Comparison of ENCODE assay signal across 8 mouse cellular contexts in genomic region chr17:56673647-56674416, GRCm38 (mm10). TPM values are rescaled to one million over a fixed set of nuclear protein-coding genes. Genes with fewer than 3 reads are reported as not detected.
DNase-seq lines count a peak whose midpoint lies in the region; ATAC-seq and TF ChIP-seq lines count a peak whose summit lies in the region.

No protein-coding gene starts in this region.

- H3K79me2 ChIP-seq in myocyte (ENCODE audit: control insufficient read depth, insufficient read depth): peaks cover 55% of the 10 kb centered on the region

- peak; percentile 33 for ATAC-seq in forebrain, embryonic 15.5 days (replicated peaks)
- ATAC-seq in limb, embryonic 14.5 days (ENCODE audit: low FRiP score, low read depth): peak; percentile 7
- ATAC-seq in monocyte, adult 5-6 weeks (replicated peaks; ENCODE audit: insufficient number of reproducible peaks, low FRiP score, low TSS enrichment, poor library complexity, severe bottlenecking): no peak

- peak; percentile 12 to 13 for DNase-seq in lung, adult 18-20 months
- DNase-seq in lung, postnatal 25 days (ENCODE audit: low spot score): no peak
- DNase-seq in cerebellum, adult 11 months: peak; percentile 49
- DNase-seq in limb, embryonic 14.5 days (ENCODE audit: low spot score): no peak
- no peak for DNase-seq in frontal cortex, postnatal 36 days (ENCODE audit: low spot score in 2 of 2)

- peak overlapping the region; percentile 94 for H3K9ac ChIP-seq in forebrain, embryonic 15.5 days (replicated peaks)
- H3K9ac ChIP-seq in limb, embryonic 14.5 days (ENCODE audit: low read depth, low read length, severe bottlenecking): peak overlapping the region; percentile 97

- peaks cover 10% of the 10 kb centered on the region; the same call in 1 of the 2 replicates for H3K36me3 ChIP-seq in forebrain, embryonic 15.5 days
- peaks cover 27% of the 10 kb centered on the region for H3K36me3 ChIP-seq in limb, embryonic 14.5 days (ENCODE audit: control insufficient read depth, insufficient read depth, low read length)
- H3K36me3 ChIP-seq in myocyte (ENCODE audit: control insufficient read depth, insufficient read depth): peaks cover 9% of the 10 kb centered on the region

- H3K27me3 ChIP-seq in forebrain, embryonic 15.5 days: no peaks in the 10 kb centered on the region
- H3K27me3 ChIP-seq in limb, embryonic 14.5 days (ENCODE audit: control insufficient read depth, insufficient read depth, low read length): no peaks in the 10 kb centered on the region
- H3K27me3 ChIP-seq in myocyte (ENCODE audit: control insufficient read depth, insufficient read depth, insufficient read length): no peaks in the 10 kb centered on the region

- peaks cover 38% of the 10 kb centered on the region for H3K4me1 ChIP-seq in forebrain, embryonic 15.5 days
- H3K4me1 ChIP-seq in limb, embryonic 14.5 days (ENCODE audit: control insufficient read depth, insufficient read depth, low read length): peaks cover 13% of the 10 kb centered on the region; the same call in 1 of the 2 replicates

- H3ac ChIP-seq in myocyte (ENCODE audit: control insufficient read depth, insufficient read length): peak overlapping the region; percentile 87

- 3% methylated on average over 37 of the region's 37 CpGs for whole genome bisulfite sequencing in forebrain, embryonic 15.5 days
- 4% methylated on average over 16 of the region's 37 CpGs for WGBS in limb, embryonic 14.5 days

- peak overlapping the region; percentile 88 for H3K4me3 ChIP-seq in forebrain, embryonic 15.5 days
- peak overlapping the region; percentile 97 for H3K4me3 ChIP-seq in limb, embryonic 14.5 days (replicated peaks; ENCODE audit: low read length)
- H3K4me3 ChIP-seq in myocyte: peak overlapping the region; percentile 68

- H3K27ac ChIP-seq in forebrain, embryonic 15.5 days (replicated peaks): peak overlapping the region; percentile 88
- H3K27ac ChIP-seq in limb, embryonic 14.5 days (replicated peaks; ENCODE audit: low read depth, low read length): peak overlapping the region; percentile 72

- no peak for TF ChIP-seq POLR2A in limb, embryonic 14.5 days (IDR thresholded peaks at IDR 0.05; ENCODE audit: borderline replicate concordance, extremely low read depth, insufficient read depth, insufficient read length)
- TF ChIP-seq POLR2A in myocyte (IDR thresholded peaks at IDR 0.05; ENCODE audit: insufficient read length, low read depth): no peak

- H3K4me2 ChIP-seq in forebrain, embryonic 15.5 days (replicated peaks): peak overlapping the region; percentile 84
- peak overlapping the region; percentile 63 for H3K4me2 ChIP-seq in limb, embryonic 14.5 days (replicated peaks; ENCODE audit: low read depth, low read length, severe bottlenecking)
- H3K4me2 ChIP-seq in myocyte (ENCODE audit: low read depth): peak overlapping the region; percentile 97

- no peaks in the 10 kb centered on the region for H3K9me3 ChIP-seq in forebrain, embryonic 15.5 days
- H3K9me3 ChIP-seq in limb, embryonic 14.5 days (ENCODE audit: control insufficient read depth, low read length): no peaks in the 10 kb centered on the region

TF ChIP-seq in myocyte, 11 proteins besides CTCF, POLR2A, EP300 and RAD21:
- TF ChIP-seq POLR2AphosphoS2 (IDR thresholded peaks at IDR 0.05; ENCODE audit: insufficient read length, low read depth) (no peak), MYOG (IDR thresholded peaks at IDR 0.05; ENCODE audit: control insufficient read depth in 1 of 3, insufficient read depth in 1 of 3, insufficient read length in 2 of 3, low read depth in 2 of 3) (no peak), USF1 (IDR thresholded peaks at IDR 0.05; ENCODE audit: low read depth) (no peak), TCF3 (IDR thresholded peaks at IDR 0.05; ENCODE audit: insufficient read length, low read depth) (no peak), E2F4 (IDR thresholded peaks at IDR 0.05; ENCODE audit: insufficient read depth) (no peak), CEBPB (IDR thresholded peaks at IDR 0.05; ENCODE audit: insufficient read depth, poor library complexity, severe bottlenecking) (no peak), MAX (IDR thresholded peaks at IDR 0.05; ENCODE audit: low read depth) (no peak), SRF (IDR thresholded peaks at IDR 0.05; ENCODE audit: control insufficient read depth, insufficient read length, low read depth) (no peak), TCF12 (IDR thresholded peaks at IDR 0.05; ENCODE audit: insufficient read depth, poor library complexity, severe bottlenecking) (no peak), REST (IDR thresholded peaks at IDR 0.05; ENCODE audit: insufficient read depth, insufficient read length) (no peak), MYOD1 (IDR thresholded peaks at IDR 0.05; ENCODE audit: control insufficient read depth in 1 of 3, insufficient read length in 2 of 3, low read depth in 2 of 3) (no peak)

RNA-seq across cellular contexts. Expression of gene Ranbp3, which starts 0.7 kb away (rescaled TPM):
- polyA plus RNA-seq in forebrain, embryonic 15.5 days (2015; fragmentation: Nextera tagmentation; extraction: Ambion mirVana): 114 and 115 TPM in 2 replicates
- polyA plus RNA-seq in limb, embryonic 14.5 days (2012; rRNA removed): 139 and 154 TPM in 2 replicates
- polyA plus RNA-seq in limb, embryonic 14.5 days (2014; fragmentation: Nextera tagmentation; extraction: Ambion mirVana): 86.3 and 93.8 TPM in 2 replicates
- polyA plus RNA-seq in myocyte (2012; fragmentation: generic; extraction: Trizol): 70.0 TPM
- 55.6 to 66.4 TPM (median 62.1 TPM) in 3 replicates for total RNA-seq in monocyte, adult 5-6 weeks (2017)

RNA-seq across cellular contexts. Expression of gene Ndufa11, which starts 43.7 kb away (rescaled TPM):
- polyA plus RNA-seq in forebrain, embryonic 15.5 days (2015; fragmentation: Nextera tagmentation; extraction: Ambion mirVana): 425 and 444 TPM in 2 replicates
- polyA plus RNA-seq in limb, embryonic 14.5 days (2012; rRNA removed): 251 and 322 TPM in 2 replicates
- polyA plus RNA-seq in limb, embryonic 14.5 days (2014; fragmentation: Nextera tagmentation; extraction: Ambion mirVana): 469 and 480 TPM in 2 replicates
- 469 TPM for polyA plus RNA-seq in myocyte (2012; fragmentation: generic; extraction: Trizol)
- 66.7 to 91.2 TPM (median 74.2 TPM) in 3 replicates for total RNA-seq in monocyte, adult 5-6 weeks (2017)

RNA-seq across cellular contexts. Expression of gene Vmac, which starts 44.0 kb away (rescaled TPM):
- polyA plus RNA-seq in forebrain, embryonic 15.5 days (2015; fragmentation: Nextera tagmentation; extraction: Ambion mirVana): 18.4 and 20.3 TPM in 2 replicates
- polyA plus RNA-seq in limb, embryonic 14.5 days (2012; rRNA removed): 23.4 and 24.1 TPM in 2 replicates
- polyA plus RNA-seq in limb, embryonic 14.5 days (2014; fragmentation: Nextera tagmentation; extraction: Ambion mirVana): 24.1 and 25.0 TPM in 2 replicates
- 6.5 TPM for polyA plus RNA-seq in myocyte (2012; fragmentation: generic; extraction: Trizol)
- 5.0 to 6.0 TPM (median 5.0 TPM) in 3 replicates for total RNA-seq in monocyte, adult 5-6 weeks (2017)

RNA-seq across cellular contexts. Expression of gene Catsperd, which starts 45.9 kb away (rescaled TPM):
- 0.98 and 1.1 TPM in 2 replicates for polyA plus RNA-seq in forebrain, embryonic 15.5 days (2015; fragmentation: Nextera tagmentation; extraction: Ambion mirVana)
- polyA plus RNA-seq in limb, embryonic 14.5 days (2012; rRNA removed): 1.0 TPM in 2 replicates
- 0.48 and 0.58 TPM in 2 replicates for polyA plus RNA-seq in limb, embryonic 14.5 days (2014; fragmentation: Nextera tagmentation; extraction: Ambion mirVana)
- 0.16 TPM for polyA plus RNA-seq in myocyte (2012; fragmentation: generic; extraction: Trizol)
- 0.38 to 1.7 TPM in 2 of 3 replicates, not detected in the other for total RNA-seq in monocyte, adult 5-6 weeks (2017)

RNA-seq across cellular contexts. Expression of gene Lonp1, which starts 47.1 kb away (rescaled TPM):
- 47.7 and 49.9 TPM in 2 replicates for polyA plus RNA-seq in forebrain, embryonic 15.5 days (2015; fragmentation: Nextera tagmentation; extraction: Ambion mirVana)
- polyA plus RNA-seq in limb, embryonic 14.5 days (2012; rRNA removed): 76.7 and 79.4 TPM in 2 replicates
- polyA plus RNA-seq in limb, embryonic 14.5 days (2014; fragmentation: Nextera tagmentation; extraction: Ambion mirVana): 45.6 and 54.9 TPM in 2 replicates
- 278 TPM for polyA plus RNA-seq in myocyte (2012; fragmentation: generic; extraction: Trizol)
- total RNA-seq in monocyte, adult 5-6 weeks (2017): 33.2 to 46.1 TPM (median 34.8 TPM) in 3 replicates

Comparison
In these comparisons a context has a peak if more than half of its experiments do, and no peak if none do; other contexts are left out.
1. DNase-seq: peak in lung, adult 18-20 months (2 of 2) and cerebellum, adult 11 months (single experiment); none in lung, postnatal 25 days (single experiment), limb, embryonic 14.5 days (single experiment) and frontal cortex, postnatal 36 days (0 of 2).
2. Peak in every context shown above with its lines, with median percentiles within 50 percentile points of each other: H3K4me2 ChIP-seq and H3K4me3 ChIP-seq.